Mouse (Mus musculus) adrenal gland, adult 18-20 months (tissue): ENCODE results near the gene Srrm3. TPM values are rescaled to one million over a fixed set of nuclear protein-coding genes. Genes with fewer than 3 reads are reported as not detected.

Experiments used
- DNase-seq, 2 experiments: peaks; one replicate each; pipeline ENCODE4 v3.0.0; 2021 to 2022; ENCODE audit warnings: low spot score in 2 of 2
- total RNA-seq, 2 experiments: library from RNA; stranded (reverse); gene quantifications; 1 replicate in 1 of 2; 2 replicates in 1 of 2; pipeline ENCODE4 v1.2.3; 2021

Gene Srrm3
- total RNA-seq, 2 experiments from 2014 or later = 2.6 to 4.2 TPM

DNA sequence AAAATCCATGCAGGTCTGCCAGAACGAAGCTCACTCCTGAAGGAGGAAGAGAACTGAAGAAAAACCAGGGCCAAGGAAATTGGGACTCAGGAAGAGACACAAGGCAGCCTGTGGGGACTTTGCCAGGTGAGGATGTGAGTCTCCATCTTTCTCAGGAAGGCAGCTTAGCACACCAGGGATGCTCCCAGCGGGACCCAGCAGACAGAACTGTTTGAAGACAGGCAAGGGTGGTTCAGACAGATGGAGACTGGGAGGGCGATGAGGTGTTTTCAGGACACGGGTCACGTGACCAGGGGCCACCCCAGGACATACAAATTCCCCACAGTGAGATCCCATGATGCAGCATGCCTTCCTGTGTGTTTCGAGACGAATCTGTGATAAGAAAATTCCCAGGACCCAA, 11.8 kb downstream of the Srrm3 start:
- DNase-seq = no peak

DNA sequence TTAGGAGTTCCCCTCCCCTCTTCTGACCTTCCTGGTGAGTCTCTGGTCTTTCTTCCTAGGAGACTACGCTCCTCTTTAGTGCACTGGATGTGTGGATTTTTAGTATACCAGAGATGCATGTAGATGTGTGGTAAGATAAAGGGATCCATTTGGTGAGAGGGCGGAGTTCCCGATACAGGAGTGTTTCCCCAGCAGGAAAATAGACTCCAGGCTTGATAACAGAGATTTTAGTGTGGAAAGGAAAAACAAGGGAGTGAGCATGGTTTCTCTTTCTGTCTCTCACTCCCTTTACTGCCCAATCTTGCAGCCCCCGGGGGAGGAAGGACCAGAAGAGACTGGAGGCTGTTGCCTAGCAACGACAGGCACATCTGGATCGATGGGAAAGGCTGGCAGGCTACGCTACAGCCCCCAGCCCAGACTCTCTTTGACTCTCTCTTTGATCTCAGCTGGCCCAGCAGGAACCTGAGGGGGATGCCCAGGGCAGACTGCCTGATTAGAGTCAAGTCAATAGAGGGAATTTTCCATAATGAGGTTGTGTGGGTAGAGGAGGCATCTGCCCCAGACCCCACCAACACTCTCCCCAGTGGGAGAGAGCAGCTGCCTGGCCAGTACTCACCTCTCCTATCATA, 15.7 kb downstream of the Srrm3 start:
- no peak for DNase-seq

DNA sequence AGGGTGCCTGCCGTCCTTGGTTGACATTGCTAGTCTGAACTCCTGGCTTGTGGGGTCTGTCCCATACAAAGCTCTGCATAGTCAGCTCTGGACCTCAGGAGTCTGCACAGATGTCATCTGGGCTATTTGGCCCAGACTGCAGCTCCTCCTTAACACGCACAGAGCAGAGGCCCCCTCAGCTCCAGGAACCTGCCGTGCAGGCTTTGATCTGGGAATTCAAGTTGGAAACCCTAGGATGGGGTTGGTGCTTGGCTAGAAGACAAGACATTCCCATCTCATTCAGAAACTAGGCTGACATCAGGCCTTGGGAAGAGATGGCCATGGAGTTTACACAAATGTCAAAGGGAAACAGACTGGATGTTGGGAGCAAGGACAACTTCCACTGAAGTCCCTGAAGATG, 17.8 kb downstream of the Srrm3 start:
- DNase-seq = no peak

DNA sequence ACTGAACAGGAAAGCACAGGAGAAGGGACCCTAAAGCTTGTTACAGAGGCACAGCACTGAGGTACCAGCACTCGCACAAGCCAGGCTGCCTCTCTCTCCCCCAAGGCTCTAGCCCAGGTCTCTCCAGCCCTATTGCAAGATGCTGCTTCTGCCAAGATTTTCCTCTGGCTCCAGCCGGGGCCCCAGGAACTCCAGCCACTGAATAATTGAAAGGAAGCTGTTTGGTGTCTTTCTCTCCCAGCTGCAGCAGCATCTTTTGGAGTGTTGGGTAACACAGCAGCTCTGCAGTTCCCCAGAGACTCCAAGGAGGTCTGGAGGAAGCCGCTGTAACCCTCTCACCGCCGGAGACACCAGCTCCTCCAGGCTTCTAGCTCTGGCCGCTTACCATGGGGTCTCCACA, 19.5 kb downstream of the Srrm3 start:
- no peak for DNase-seq

DNA sequence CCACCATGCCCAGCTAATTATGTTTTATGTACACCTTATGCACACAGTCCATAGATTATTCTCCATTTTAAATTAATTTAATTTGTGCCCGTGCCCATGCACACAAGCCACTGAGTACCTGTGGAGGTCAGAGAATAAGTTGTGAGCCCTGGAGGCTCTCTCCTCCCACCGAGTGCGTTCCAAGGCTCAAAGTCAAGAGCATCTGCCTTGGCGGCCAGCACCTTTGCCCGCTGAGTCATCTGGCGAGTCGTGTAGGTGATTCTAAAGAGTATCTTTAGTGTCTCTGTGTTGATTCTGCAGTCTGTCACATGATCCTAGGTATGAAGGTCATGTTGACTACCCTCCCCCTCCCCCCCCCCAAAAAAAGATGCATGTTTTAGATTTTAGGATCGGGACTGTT, 22.7 kb downstream of the Srrm3 start:
- no peak for DNase-seq

DNA sequence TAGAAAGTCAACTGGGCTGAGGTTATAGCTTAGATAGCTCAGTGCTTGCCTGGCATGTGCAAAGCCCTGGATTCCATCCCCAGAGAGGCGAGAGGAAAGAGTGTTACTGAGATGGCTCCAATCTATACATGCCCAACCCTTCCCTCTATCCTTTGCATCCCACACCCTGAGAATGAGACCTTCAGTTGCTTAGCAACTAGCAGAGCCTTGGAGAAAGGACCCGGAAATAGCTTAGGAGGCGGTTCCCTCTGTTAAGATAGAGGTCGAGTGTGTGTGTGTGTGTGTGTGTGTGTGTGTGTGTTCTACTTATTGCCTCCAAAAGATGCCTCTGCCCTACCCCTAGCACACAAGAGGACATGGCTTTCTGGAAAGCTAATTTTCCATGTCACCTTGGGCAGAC, 26.0 kb downstream of the Srrm3 start:
- DNase-seq = no peak

DNA sequence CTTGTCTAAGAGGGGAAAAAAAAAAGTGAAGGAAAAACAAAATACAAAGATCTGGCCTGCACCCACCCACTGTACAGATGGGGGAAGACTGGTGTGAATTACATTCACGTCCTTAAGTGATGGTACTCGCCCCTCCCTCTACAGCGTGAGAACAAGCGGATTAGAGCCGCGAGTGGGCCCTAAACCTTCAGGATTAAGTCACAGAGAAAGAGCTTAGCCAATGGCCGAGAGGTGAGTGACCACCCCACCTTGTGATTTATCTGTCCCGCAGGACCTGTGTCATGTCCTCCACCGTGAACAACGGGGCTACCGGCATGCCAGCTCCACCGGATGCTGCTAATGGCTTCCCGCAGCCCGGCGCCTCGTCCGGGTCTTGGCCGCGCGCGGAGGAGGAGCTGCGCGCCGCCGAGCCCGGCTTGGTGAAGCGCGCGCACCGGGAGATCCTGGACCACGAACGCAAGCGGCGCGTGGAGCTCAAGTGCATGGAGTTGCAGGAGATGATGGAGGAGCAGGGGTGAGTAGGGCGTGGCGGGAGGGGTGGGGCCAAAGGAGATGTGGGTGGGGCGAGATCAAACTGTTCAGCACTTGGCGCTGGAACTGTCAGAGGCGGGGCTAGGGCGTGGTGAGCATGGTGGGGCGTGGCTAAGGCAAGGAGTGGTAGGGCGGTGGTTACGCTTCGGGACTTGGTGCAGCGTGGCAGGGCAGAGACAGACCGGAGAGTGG, 28.2 kb downstream of the Srrm3 start:
- DNase-seq = peak; percentile 56 to 71

DNA sequence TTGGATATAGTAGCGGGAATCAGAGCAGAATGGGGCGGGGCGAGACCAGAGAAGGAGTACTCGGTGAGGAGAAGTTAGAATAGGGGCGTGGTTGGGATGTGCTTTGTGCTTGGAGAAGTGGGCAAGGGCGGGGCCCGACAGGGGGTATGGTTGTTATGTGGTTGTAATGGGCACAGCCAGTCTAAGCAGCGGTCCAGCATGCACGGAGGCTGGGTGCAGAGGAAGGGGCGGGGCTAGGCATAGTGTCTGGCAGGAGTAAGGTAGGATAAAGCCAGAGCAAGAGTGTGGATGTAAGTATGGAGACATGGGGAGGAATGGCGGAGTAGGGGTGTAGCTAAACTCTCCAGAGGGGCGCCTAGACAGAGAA, 28.8 kb downstream of the Srrm3 start:
- DNase-seq = peak in 1 of 2 experiments; percentile 12

DNA sequence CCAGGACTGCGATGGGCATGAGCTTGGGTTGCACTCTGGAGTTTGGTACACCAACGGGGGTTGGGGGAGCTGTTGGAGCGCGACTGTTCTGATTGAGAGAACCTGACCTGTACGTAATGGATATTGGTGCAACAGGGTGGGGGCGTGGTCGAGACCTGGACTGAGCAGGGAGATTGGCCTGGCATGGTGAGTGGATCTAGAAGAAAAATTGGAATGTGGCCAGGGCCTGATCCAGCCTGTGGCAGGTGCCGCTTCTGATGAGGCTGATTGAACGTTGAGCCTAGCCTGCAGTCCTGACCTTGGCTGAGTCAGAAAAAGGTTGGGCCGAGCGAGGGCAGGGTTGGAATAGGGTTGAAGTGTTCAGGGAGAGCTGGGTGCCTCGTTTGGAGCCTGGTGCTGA, 29.3 kb downstream of the Srrm3 start:
- DNase-seq = peak; percentile 26 to 28

DNA sequence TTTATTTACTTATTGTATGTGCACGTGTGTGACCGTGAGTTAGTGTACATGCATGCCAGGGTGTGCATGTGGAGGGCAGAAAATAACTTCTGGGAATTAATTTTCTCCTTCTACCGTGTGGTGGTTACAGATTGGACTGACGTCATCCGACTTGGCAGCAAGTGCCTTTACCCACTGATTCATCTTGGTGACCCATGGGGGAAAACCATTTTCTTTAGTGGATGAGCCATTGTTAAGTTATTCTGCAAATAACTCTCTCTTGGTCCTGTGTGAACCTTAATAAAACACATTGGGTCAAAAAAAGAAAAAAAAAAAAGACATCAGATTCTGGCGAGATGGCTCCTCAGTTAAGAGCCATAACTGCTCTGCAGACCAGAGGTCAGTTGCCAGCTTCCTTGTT, 35.0 kb downstream of the Srrm3 start:
- no peak for DNase-seq

DNA sequence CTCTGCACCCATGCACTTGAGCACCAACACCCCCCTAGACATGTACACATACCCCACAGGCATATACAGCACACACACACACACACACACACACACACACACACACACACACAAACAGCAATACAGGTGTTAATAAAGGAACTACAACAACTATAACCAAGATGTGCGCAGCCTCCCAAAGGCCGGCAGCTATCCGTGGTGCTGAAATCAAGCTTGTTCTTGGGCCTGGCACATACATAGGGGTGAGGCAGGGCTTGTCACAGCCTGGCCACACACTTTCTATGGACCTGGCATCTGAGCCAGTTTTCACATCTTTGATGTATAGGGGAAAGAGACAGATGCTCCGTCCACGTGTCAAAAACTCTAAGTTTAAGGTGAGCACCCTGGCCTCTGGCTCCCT, 36.7 kb downstream of the Srrm3 start:
- peak; percentile 33 to 40 for DNase-seq

DNA sequence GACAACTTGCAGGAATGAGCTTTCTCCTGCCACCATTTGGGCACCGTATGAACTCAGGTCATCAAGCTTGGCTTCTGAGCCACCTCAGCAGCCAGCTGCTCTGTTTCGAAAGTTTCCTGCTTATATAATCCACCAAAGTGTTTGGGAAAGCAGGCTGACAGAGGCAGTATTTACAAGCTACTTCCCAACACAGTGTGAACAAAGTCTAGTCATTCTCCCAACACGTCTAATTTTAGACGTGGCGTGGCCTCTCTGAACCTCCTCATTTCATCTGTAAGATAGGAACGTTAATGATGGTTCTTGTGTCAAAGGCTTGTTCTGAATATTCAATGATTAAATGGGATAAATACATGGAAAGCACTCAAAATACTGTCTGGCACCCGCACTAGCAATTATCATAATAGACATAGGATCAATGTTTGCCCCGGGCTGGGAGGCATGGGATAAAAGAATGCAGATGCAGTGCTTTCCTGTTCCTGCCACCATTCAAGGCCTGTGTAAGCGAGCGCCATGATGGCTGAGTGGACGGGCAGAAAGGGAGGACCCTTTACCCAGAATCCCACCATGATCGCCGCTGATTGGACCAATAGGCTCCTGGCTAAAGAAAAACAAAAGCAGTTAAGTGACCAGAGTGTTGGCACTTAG, 39.1 kb downstream of the Srrm3 start:
- DNase-seq = no peak

DNA sequence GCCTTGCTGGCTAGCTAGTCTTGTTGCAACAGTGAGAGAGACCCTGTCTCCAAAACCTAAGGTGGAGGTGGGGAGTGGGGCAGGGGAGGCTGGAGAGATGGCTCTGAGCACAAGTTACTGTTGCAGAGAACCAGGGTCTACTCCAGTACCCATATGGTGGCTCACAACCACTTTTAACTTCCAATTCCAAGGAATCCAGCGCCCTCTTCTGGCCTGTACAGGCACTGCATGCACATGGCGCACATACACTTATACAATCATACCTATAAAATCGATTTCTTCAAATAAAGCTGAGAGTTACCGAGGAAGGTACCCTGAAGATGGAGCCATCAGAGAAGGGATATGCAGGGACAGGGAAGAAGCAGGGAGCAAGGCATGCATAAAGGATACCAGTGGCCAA, 40.8 kb downstream of the Srrm3 start:
- no peak for DNase-seq

DNA sequence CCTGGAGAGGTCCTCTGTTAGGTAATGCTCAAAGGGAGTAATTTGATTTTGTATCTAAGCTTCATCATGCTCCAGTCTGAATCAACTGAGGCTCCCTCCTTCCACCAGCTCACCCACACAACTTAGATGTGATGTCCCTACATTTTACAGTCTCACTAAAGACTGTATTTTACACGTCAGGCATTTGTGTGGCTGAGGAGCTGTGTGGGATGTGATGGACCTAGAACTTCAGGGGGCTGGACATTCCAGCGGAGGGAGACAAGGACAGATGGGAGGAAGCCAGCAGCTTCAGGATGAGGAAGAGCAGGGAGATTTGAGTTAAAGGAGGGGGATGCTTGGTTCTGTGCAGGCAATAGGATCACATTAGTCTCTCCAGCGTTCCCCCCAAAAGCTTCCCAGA, 41.2 kb downstream of the Srrm3 start:
- DNase-seq = no peak

DNA sequence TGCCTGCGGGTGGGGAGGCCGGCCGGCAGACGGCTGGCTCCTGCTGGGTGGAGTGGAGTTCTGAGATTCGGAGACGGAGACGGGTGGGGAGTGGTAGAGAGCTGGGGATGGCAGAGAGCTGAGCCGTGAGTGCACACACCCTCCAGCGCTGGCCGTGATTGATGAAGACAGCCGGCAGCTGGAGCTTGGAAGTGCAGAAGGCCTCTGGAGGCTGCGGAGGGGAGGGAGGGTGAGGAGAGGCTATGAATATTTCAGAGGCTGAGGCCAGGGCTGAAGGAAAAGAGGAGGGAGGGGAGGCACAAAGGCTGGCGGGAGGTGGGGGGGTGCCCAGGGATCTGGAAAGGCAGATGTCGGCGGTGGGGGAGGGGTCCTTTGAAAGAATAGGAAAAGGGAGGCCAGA, 44.3 kb downstream of the Srrm3 start:
- DNase-seq = no peak

DNA sequence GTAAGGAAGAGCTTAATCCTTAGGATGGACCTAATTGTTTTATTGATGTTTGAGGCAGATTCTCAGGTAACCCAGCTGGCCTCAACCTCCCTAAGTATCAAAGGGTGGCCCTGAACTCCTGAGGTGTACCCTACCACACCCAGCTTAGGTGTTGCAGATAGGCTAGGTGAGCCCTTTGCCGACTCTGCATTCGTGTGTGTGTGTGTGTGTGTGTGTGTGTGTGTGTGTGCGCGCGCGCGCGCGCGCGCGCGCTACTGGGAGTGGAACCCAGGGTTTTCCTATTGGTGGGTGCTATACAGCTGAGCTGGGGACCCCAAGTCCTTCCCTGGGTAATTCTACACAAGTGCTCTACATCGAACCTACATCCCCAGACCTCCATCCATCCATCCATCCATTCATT, 44.8 kb downstream of the Srrm3 start:
- no peak for DNase-seq

DNA sequence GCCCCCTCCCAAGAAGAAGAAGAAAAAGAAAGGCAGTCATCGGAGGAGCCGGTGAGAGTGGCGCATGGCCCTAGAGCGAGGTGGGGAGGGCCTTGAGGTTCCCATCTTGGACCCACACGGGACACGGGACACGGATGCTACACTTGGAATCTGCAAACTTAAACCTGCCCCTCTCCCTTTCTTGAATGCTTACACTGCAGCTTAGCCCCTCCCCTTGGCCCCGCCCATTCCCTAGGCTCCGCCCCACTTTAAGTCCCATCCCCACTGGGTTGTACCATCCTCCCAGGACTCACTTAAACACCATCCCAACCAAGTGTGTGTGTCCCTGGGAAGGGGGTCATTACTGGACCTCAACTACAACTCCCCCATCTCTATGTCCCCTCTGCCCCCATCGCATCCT, 45.7 kb downstream of the Srrm3 start:
- DNase-seq = no peak

DNA sequence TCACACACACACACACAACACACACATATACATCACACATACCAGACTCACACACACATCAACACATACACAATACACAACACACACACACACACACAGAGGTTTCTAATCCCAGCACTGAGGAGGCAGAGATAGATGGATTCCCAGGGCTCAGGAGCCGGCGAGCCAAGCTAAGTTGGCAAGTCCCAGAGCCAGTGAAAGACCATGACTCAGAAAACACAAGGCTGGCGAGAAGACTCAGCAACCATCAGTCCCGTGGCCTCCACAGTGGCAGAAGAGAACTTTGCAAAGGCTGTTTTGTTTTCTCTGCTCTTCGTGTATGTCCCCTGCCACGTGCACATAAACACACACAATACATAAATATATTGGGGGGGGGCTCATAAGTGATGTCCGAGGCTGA, 47.0 kb downstream of the Srrm3 start:
- DNase-seq = no peak

DNA sequence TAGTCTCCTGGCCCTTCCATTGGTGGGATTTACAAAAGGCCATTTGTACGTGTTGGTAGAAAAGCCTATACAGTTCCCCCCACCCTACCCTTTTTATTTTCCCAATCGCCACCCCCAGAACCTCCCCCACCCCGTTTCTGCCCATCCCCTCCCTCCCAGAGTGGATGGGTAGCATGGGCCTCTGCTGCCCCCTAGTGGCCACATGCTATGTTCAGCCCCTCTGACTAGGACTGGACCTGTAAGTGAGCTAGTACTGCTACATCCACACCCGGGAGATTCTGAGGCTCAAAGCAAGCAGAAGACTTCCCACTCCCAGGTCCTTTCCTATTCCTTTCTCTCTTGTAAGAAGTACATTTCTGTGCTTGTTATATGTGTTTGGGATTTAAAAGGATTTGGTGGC, 48.5 kb downstream of the Srrm3 start:
- peak; percentile 80 to 81 for DNase-seq

DNA sequence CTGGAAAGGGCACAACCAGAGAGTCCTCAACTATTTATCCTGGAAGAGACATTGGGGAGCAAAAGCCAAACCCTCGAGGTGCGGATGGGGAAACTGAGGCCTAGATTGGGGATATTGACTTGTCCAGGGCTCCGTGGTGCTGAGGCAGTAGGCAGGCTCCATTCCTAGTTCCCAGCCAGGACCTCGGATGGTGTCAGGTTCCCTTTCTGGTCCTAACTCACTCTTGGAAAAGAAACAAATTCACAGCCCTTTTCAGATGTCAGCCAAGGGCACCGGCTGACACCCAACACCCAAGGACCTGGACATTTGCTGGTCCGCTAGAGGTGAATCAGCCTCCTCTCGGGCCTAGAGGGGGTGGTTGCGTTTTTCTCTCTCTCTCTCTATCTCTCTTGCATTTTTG, 60.0 kb downstream of the Srrm3 start:
- DNase-seq = no peak

DNA sequence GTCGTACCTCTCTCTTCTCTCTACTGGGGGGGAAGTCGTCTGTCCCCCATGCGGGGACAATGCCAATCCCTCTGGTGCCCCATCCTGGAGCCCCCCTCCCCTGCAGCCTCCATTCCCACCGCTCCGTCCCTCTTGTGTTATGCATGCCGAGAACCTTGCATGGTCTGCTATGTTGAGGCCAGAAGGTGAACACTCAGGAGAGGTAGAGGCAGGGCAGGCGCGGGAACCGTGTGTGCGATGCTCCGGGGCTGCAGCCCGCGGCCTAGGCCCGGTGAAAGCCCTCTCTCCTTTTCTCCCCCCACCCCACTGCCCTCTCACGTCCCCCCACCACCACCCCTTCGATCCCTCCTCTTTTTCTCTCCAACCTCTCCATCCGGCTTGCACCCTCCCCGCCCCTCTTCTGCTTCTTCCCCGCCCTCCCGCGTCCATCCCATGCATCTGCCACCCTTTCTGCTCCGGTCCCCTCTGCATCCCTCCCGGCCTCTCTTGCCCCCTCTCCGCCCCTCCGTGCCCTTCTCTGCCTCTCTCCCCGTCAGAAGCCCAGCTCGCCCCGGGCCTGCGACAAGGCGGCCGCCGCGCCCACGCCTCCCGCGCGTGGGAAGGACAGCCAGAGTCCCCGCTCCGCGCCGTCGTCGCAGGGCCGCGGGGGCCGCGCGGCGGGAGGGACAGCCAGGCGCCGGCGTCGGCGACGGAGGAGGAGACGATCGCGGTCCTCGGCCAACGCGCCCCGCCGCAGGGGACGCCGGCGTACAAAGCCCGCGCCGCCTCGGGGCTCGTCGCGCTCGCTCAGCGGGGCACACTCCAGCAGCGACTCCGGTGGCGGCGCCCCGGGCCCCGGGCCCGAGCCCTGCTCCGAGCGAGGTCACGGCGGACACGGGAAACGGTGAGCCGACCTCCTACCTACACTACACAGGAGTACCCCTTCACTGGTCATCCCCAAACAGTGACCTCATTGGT, 61.2 kb downstream of the Srrm3 start:
- DNase-seq = peak in 1 of 2 experiments; percentile 50

DNA sequence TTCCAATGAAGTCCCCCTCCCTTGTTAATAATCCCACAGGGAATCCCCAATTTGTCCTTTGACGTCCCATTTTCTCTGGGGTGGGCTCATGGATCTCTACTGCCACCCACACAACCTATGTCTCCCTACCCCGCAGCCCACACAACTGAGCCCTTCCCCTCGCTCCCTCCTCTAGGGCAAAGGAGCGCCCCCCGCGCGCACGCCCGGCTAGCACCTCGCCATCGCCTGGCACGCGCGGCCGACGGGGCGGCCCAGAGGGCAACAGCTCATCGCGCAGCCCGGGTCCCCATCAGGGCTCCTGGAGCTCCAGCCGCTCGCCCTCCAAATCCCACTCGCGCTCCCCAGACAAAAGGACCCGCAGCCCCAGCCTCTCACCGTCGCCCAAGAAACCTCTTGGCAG, 62.0 kb downstream of the Srrm3 start:
- DNase-seq = no peak
